Mouse (Mus musculus) spleen, adult 2 months (tissue): ENCODE measurements around the gene Htt.

Experiments used
- CTCF ChIP-seq: fragments of 200-500 bp; IDR thresholded peaks from 2 replicates; pipeline ENCODE4 v1.5.1; 2011; ENCODE audit warnings: mild to moderate bottlenecking, inconsistent platforms; ENCODE audit not compliant: insufficient read depth, insufficient read length, insufficient replicate concordance; ENCODE audit errors: extremely low read depth
- POLR2A ChIP-seq: fragments of 200-500 bp; IDR thresholded peaks from 2 replicates; pipeline ENCODE4 v1.6.1; 2011; ENCODE audit warnings: low read depth, low read length, inconsistent platforms

DNA sequence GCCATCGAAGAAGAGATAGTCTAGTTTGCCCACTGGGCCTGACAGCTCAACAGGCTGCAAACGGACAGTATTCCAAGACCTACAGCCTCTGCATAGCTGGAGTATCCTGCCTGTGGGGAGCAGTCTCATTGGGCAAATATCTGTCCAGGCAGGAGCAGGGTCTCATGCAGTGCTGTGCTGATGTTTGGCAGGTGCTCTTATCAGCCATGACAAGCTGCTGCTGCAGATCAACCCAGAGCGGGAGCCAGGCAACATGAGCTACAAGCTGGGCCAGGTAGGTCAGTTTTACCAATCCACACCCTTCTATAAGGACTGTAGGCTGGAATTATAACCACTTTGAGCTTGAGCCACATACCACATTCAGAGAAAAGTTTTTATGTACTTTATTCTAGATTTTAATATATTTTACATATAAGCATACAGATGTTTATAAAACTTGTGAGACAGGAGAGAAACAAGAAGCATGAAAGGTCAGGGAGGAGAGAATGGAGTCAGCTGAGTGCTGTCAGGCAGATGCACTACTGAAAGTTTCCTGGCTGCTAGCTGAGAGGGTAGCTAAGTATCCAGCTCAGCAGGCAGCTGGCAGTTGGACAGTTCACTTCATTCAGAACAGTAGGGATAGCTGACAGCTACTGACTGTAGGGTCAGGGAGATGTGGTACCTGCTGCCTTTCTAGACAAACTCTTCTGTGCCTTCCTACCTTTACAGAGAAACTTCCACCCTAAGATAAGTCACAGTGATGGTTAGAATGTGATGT, 135.3 kb downstream of the Htt start:
- TF ChIP-seq CTCF, result no peak
- no peak for TF ChIP-seq POLR2A
